In genomic region chr8:91514752-91515478, GRCm38 (mm10) we compare ENCODE assay signal across 18 mouse cellular contexts.
A peak's percentile ranks its signal among the peaks of the same experiment; 100 is the strongest.
DNase-seq lines count a peak whose midpoint lies in the region; ATAC-seq lines count a peak whose summit lies in the region.
"Had no signal": no experiment of that assay in that cellular context is flagged by ENCODE, and none has a peak within 500 bp of the region (broad histone marks: within the 10 kb centered on the region; RNA-seq: fewer than 3 reads in every experiment).

No protein-coding gene starts in this region.

- no peak overlapping the region for H3K4me2 ChIP-seq in kidney, embryonic 16.5 days (replicated peaks; ENCODE audit: low read depth, low read length)
- H3K4me2 ChIP-seq in embryonic facial prominence, embryonic 11.5 days (ENCODE audit: low read depth, low read length): no peak overlapping the region
- no peak overlapping the region for H3K4me2 ChIP-seq in hindbrain, embryonic 12.5 days (replicated peaks)
- no peak overlapping the region for H3K4me2 ChIP-seq in neural tube, embryonic 11.5 days (ENCODE audit: low read depth)
- no peak overlapping the region for H3K4me2 ChIP-seq in heart, embryonic 11.5 days
- H3K4me2 ChIP-seq: liver, embryonic 13.5 days had no signal

- H3K4me3 ChIP-seq in kidney, embryonic 16.5 days (ENCODE audit: low read length): no peak overlapping the region
- H3K4me3 ChIP-seq in embryonic facial prominence, embryonic 11.5 days (ENCODE audit: low read depth, low read length): no peak overlapping the region
- H3K4me3 ChIP-seq in hindbrain, embryonic 12.5 days: no peak overlapping the region
- H3K4me3 ChIP-seq in neural tube, embryonic 11.5 days (ENCODE audit: low read depth, low read length): no peak overlapping the region
- H3K4me3 ChIP-seq in heart, embryonic 11.5 days (ENCODE audit: low read depth, low read length): no peak overlapping the region
- H3K4me3 ChIP-seq: layer of hippocampus, adult 2 months; liver, embryonic 13.5 days had no signal

- no peaks in the 10 kb centered on the region for H3K36me3 ChIP-seq in kidney, embryonic 16.5 days (ENCODE audit: insufficient read depth, low read length)
- H3K36me3 ChIP-seq in embryonic facial prominence, embryonic 11.5 days (replicated peaks; ENCODE audit: control insufficient read depth, insufficient read depth, low read depth, low read length): no peaks in the 10 kb centered on the region
- no peaks in the 10 kb centered on the region for H3K36me3 ChIP-seq in hindbrain, embryonic 12.5 days
- no peaks in the 10 kb centered on the region for H3K36me3 ChIP-seq in neural tube, embryonic 11.5 days (ENCODE audit: control insufficient read depth, insufficient read depth, low read length)
- no peaks in the 10 kb centered on the region for H3K36me3 ChIP-seq in heart, embryonic 11.5 days (ENCODE audit: control insufficient read depth, insufficient read depth, low read length)
- H3K36me3 ChIP-seq: liver, embryonic 13.5 days had no signal

- H3K4me1 ChIP-seq in kidney, embryonic 16.5 days (ENCODE audit: insufficient read depth, low read length): peaks cover 45% of the 10 kb centered on the region
- no peaks in the 10 kb centered on the region; the same call in 1 of the 2 replicates for H3K4me1 ChIP-seq in embryonic facial prominence, embryonic 11.5 days (ENCODE audit: control insufficient read depth, insufficient read depth, low read length)
- H3K4me1 ChIP-seq in hindbrain, embryonic 12.5 days: peaks cover 55% of the 10 kb centered on the region
- H3K4me1 ChIP-seq in neural tube, embryonic 11.5 days (ENCODE audit: control insufficient read depth, insufficient read depth, low read length): peaks cover 48% of the 10 kb centered on the region
- peaks cover 28% of the 10 kb centered on the region for H3K4me1 ChIP-seq in heart, embryonic 11.5 days (ENCODE audit: control insufficient read depth, insufficient read depth, low read length)

- peak overlapping the region; percentile 54; the same call in 1 of the 2 replicates for H3K27ac ChIP-seq in kidney, embryonic 16.5 days (ENCODE audit: low read length)
- no peak overlapping the region for H3K27ac ChIP-seq in embryonic facial prominence, embryonic 11.5 days (replicated peaks; ENCODE audit: low read depth, low read length)
- peak overlapping the region; percentile 35; the same call in 1 of the 2 replicates for H3K27ac ChIP-seq in hindbrain, embryonic 12.5 days
- H3K27ac ChIP-seq in neural tube, embryonic 11.5 days (ENCODE audit: low read depth, low read length): peak overlapping the region; percentile 78
- H3K27ac ChIP-seq in heart, embryonic 11.5 days (ENCODE audit: low read depth, low read length): no peak overlapping the region
- H3K27ac ChIP-seq: layer of hippocampus, adult 2 months; liver, embryonic 13.5 days had no signal

- peak; percentile 65; the same call in 1 of the 2 replicates for ATAC-seq in kidney, embryonic 16.5 days (ENCODE audit: low FRiP score, low TSS enrichment)
- peak; percentile 62 for ATAC-seq in embryonic facial prominence, embryonic 11.5 days (replicated peaks; ENCODE audit: insufficient number of reproducible peaks, low FRiP score, low TSS enrichment, low read depth)
- peak; percentile 79 for ATAC-seq in hindbrain, embryonic 12.5 days (ENCODE audit: low FRiP score)
- peak; percentile 81 for ATAC-seq in neural tube, embryonic 11.5 days (ENCODE audit: insufficient read depth, low FRiP score, low TSS enrichment)
- ATAC-seq in heart, embryonic 11.5 days (replicated peaks; ENCODE audit: insufficient number of reproducible peaks, low FRiP score, low TSS enrichment): no peak
- ATAC-seq: intestine, embryonic 16.5 days had no signal

- H3K9me3 ChIP-seq in kidney, embryonic 16.5 days (ENCODE audit: low read length): no peaks in the 10 kb centered on the region
- no peaks in the 10 kb centered on the region for H3K9me3 ChIP-seq in embryonic facial prominence, embryonic 11.5 days (replicated peaks; ENCODE audit: control insufficient read depth, low read length)
- no peaks in the 10 kb centered on the region for H3K9me3 ChIP-seq in hindbrain, embryonic 12.5 days (replicated peaks)
- no peaks in the 10 kb centered on the region for H3K9me3 ChIP-seq in neural tube, embryonic 11.5 days (ENCODE audit: control insufficient read depth, low read length)
- H3K9me3 ChIP-seq in heart, embryonic 11.5 days (replicated peaks; ENCODE audit: control insufficient read depth, low read length): no peaks in the 10 kb centered on the region
- H3K9me3 ChIP-seq: liver, embryonic 13.5 days had no signal

- 47% methylated on average over 16 of the region's 16 CpGs for WGBS in kidney, embryonic 16.5 days
- WGBS in embryonic facial prominence, embryonic 11.5 days: 36% methylated on average over 16 of the region's 16 CpGs
- WGBS in hindbrain, embryonic 12.5 days: 21% methylated on average over 16 of the region's 16 CpGs
- 29% methylated on average over 16 of the region's 16 CpGs for WGBS in neural tube, embryonic 11.5 days
- WGBS in heart, embryonic 11.5 days (ENCODE audit: insufficient replicate concordance): 73% methylated on average over 16 of the region's 16 CpGs

- H3K9ac ChIP-seq in kidney, embryonic 16.5 days (replicated peaks; ENCODE audit: low read length): no peak overlapping the region
- peak overlapping the region; percentile 9; the same call in 1 of the 2 replicates for H3K9ac ChIP-seq in embryonic facial prominence, embryonic 11.5 days (replicated peaks; ENCODE audit: low read length)
- H3K9ac ChIP-seq in hindbrain, embryonic 12.5 days: no peak overlapping the region
- H3K9ac ChIP-seq in neural tube, embryonic 11.5 days (ENCODE audit: low read length): peak overlapping the region; percentile 14; the same call in 1 of the 2 replicates
- H3K9ac ChIP-seq in heart, embryonic 11.5 days (ENCODE audit: low read depth, low read length): no peak overlapping the region
- H3K9ac ChIP-seq: liver, embryonic 13.5 days had no signal

- no peaks in the 10 kb centered on the region for H3K27me3 ChIP-seq in kidney, embryonic 16.5 days (ENCODE audit: insufficient read depth, low read length)
- H3K27me3 ChIP-seq in embryonic facial prominence, embryonic 11.5 days (ENCODE audit: control insufficient read depth, insufficient read depth, low read length): no peaks in the 10 kb centered on the region
- H3K27me3 ChIP-seq in hindbrain, embryonic 12.5 days: peaks cover 32% of the 10 kb centered on the region
- peaks cover 4% of the 10 kb centered on the region; the same call in 1 of the 2 replicates for H3K27me3 ChIP-seq in neural tube, embryonic 11.5 days (ENCODE audit: control insufficient read depth, insufficient read depth, low read length)
- H3K27me3 ChIP-seq in heart, embryonic 11.5 days (ENCODE audit: control insufficient read depth, insufficient read depth, low read length): no peaks in the 10 kb centered on the region
- H3K27me3 ChIP-seq: liver, embryonic 13.5 days had no signal

- DNase-seq in kidney, postnatal 25 days: no peak
- peak; percentile 56 for DNase-seq in embryonic facial prominence, embryonic 11.5 days (ENCODE audit: low spot score)
- peak; percentile 74 for DNase-seq in neural tube, embryonic 11.5 days (ENCODE audit: low spot score)
- DNase-seq in right cerebral cortex, adult 2 months (ENCODE audit: low spot score in 2 of 2): no peak
- DNase-seq in right cerebral cortex, postnatal 10 days (ENCODE audit: low spot score in 2 of 2): no peak
- DNase-seq: adrenal gland, postnatal 36 days; B cell, adult 2 months; cerebellum, adult 11-12 months; heart, postnatal 14 days; liver, embryonic 13.5 days; lung, postnatal 4 days; right cerebral cortex, postnatal 25 days; thymus, postnatal 14 days had no signal

Comparison
In these comparisons a context has a peak if more than half of its experiments do, and no peak if none do; other contexts are left out.
1. H3K27ac ChIP-seq: peak in kidney, embryonic 16.5 days (single experiment), hindbrain, embryonic 12.5 days (single experiment) and neural tube, embryonic 11.5 days (single experiment); none in embryonic facial prominence, embryonic 11.5 days (single experiment) and heart, embryonic 11.5 days (single experiment).
2. H3K9ac ChIP-seq: peak in embryonic facial prominence, embryonic 11.5 days (single experiment) and neural tube, embryonic 11.5 days (single experiment); none in kidney, embryonic 16.5 days (single experiment), hindbrain, embryonic 12.5 days (single experiment) and heart, embryonic 11.5 days (single experiment).
3. DNase-seq: peak in embryonic facial prominence, embryonic 11.5 days (single experiment) and neural tube, embryonic 11.5 days (single experiment); none in kidney, postnatal 25 days (0 of 2), right cerebral cortex, adult 2 months (0 of 2) and right cerebral cortex, postnatal 10 days (0 of 2).